Mouse (Mus musculus) adrenal gland, adult (tissue): ENCODE measurements around the gene Gm20807.
"Not testable (repeated sequence)": the region's sequence is repeated elsewhere in the genome, so short reads cannot be mapped to it uniquely, and the experiment has no call there.

Source experiments
- DNase-seq, 2 experiments: peaks; one replicate each; pipeline ENCODE4 v3.0.0; 2022 to 2023; ENCODE audit warnings: low spot score in 1 of 2; ENCODE audit not compliant: inconsistent age in 2 of 2

Gene Gm20807

GRCm38 (mm10) chrY:13042591-13042990 lies at the start of gene Gm20807:
Gm20807 (plus strand) TSS chrY:13042891.
- DNase-seq: not testable (repeated sequence)
